Mouse (Mus musculus): ENCODE data around the gene Rnf39. TPM values are rescaled to one million over a fixed set of nuclear protein-coding genes. Genes with fewer than 3 reads are reported as not detected.

Gene Rnf39
- total and polyA plus RNA-seq, 2 experiments from 2014 or later = 2.5 to 4.2 TPM

DNA sequence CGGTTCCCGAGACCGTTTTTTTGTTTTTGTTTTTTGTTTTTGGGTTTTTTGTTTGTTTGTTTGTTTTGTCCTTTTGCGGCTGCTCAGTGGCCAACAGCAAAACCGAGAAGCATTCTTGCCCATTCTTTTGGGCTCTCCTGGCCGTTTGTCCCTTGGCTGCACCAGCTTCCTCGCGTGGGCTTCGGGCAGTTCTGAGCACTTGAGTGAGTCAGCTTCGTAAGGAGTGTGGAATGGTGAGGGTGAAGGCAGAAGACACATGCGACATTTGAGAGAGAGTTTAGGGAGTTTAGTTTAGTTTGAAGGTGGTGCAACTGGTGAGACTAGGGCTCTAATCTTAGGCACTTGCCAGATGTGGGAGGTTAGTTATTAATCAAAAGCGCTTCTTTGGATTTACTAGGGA is 16.2 kb downstream of the Rnf39 start:
- Histone ChIP-seq H3K27me3 (ENCODE audit: insufficient read depth, low read length) (no peaks in the 10 kb centered on the region), H3K27ac (peak overlapping the region; percentile 82), H3K36me3 (ENCODE audit: insufficient read depth, low read length) (peaks cover 5% of the 10 kb centered on the region; the same call in 1 of the 2 replicates), H3K4me1 (ENCODE audit: insufficient read depth, low read length) (peaks cover 5% of the 10 kb centered on the region; the same call in 1 of the 2 replicates), H3K4me3 (ENCODE audit: low read length) (peak overlapping the region; percentile 67), H3K9ac (replicated peaks; ENCODE audit: low read length) (peak overlapping the region; percentile 74), H3K4me2 (ENCODE audit: low read depth, low read length) (peak overlapping the region; percentile 88), H3K9me3 (ENCODE audit: low read length) (no peaks in the 10 kb centered on the region)
- TF ChIP-seq CTCF (IDR thresholded peaks at IDR 0.05; ENCODE audit: low read depth) = no peak
- WGBS = 8% methylated on average over 12 of the region's 12 CpGs
- DNase-seq (ENCODE audit: low spot score) (no peak), ATAC-seq (0 out of 2 replicates have a peak, but pooled peaks have one; percentile 8)

DNA sequence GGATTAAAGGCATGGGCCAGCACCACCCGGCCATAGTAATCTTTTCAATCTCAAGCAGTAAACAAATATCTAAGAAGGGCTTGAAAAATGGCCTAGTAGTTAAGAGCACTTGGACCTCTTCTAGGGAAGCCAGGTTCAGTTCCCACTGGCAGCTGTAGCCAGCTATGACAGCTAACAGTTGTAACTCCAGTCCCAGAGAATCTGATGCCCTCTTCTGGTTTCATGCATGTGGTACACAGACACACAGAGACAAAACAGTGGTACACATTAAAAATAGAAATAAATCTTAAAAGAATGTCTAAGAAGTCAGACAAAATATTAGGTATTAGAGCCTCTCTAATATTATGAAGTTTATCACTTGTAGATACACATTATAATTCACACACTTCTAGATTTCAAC is 18.4 kb downstream of the Rnf39 start:
- H3K9ac ChIP-seq (replicated peaks; ENCODE audit: low read length) = no peak overlapping the region
- no peaks in the 10 kb centered on the region for H3K27me3 ChIP-seq (ENCODE audit: insufficient read depth, low read length)
- no peak overlapping the region for H3K27ac ChIP-seq
- peak; percentile 30; the same call in 1 of the 2 replicates for TF ChIP-seq CTCF (IDR thresholded peaks at IDR 0.05; ENCODE audit: low read depth)
- ATAC-seq (no peak), DNase-seq (ENCODE audit: low spot score) (no peak)
- WGBS = 76% methylated on average over 1 of the region's 1 CpGs
- no peak overlapping the region for H3K4me3 ChIP-seq (ENCODE audit: low read length)
- H3K4me1 ChIP-seq (ENCODE audit: insufficient read depth, low read length) = peaks cover 5% of the 10 kb centered on the region; the same call in 1 of the 2 replicates
- no peak overlapping the region for H3K4me2 ChIP-seq (ENCODE audit: low read depth, low read length)
- peaks cover 5% of the 10 kb centered on the region; the same call in 1 of the 2 replicates for H3K36me3 ChIP-seq (ENCODE audit: insufficient read depth, low read length)
- no peaks in the 10 kb centered on the region for H3K9me3 ChIP-seq (ENCODE audit: low read length)

DNA sequence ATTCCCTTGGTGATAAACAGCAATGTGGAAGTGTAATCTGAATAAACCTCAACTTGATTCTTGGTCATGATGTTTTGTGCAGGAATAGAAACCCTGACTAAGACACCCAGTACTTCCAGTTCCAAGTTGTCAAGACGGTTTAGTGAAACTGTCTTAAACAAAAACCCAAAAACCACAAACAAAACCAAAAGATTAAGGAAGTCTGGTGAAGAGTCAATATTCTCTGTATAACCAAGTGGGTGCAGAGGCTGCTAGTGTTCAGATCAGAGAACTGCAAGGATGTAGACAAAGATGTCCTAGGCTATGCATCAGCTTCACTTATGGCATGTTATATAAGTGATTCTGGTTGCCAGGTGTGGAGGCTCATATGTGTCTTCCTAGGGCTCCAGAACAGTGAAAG is 24.2 kb downstream of the Rnf39 start:
- Histone ChIP-seq H3K4me2 (ENCODE audit: low read depth, low read length) (no peak overlapping the region), H3K9ac (replicated peaks; ENCODE audit: low read length) (no peak overlapping the region), H3K27me3 (ENCODE audit: insufficient read depth, low read length) (no peaks in the 10 kb centered on the region), H3K9me3 (ENCODE audit: low read length) (no peaks in the 10 kb centered on the region), H3K36me3 (ENCODE audit: insufficient read depth, low read length) (no peaks in the 10 kb centered on the region), H3K4me1 (ENCODE audit: insufficient read depth, low read length) (no peaks in the 10 kb centered on the region), H3K27ac (no peak overlapping the region), H3K4me3 (ENCODE audit: low read length) (no peak overlapping the region)
- 93% methylated on average over 1 of the region's 1 CpGs for WGBS
- no peak for TF ChIP-seq CTCF (IDR thresholded peaks at IDR 0.05; ENCODE audit: low read depth)
- ATAC-seq = no peak
- no peak for DNase-seq (ENCODE audit: low spot score)

DNA sequence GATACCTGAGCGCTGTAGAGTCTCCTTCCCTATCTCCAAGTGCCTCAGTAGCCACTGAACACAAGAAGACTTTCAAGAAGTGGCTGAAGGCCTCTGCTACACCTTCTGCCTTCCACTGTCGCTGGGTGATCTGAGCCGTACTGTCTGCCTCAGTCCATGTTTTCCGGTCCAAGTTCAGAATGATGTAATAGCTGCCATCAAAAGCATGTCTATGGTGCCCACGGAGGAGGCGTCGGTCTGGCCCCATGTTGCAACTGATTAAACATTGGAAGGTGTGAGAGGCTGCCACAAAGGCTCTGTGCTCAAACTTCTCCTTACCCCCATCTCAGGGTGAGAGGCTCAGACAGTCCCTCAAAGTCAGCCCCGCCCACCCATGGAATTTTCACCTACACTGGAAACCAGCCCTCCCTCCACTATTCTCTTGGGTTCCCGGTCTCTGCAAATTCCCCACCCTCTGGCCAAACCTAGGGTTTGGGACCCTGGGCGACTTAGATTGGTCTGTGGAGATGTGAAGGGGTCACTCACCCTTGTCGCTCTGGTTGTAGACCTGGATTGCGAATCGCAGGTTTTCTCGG is 27.7 kb downstream of the Rnf39 start:
- no peaks in the 10 kb centered on the region for H3K4me1 ChIP-seq (ENCODE audit: insufficient read depth, low read length)
- no peaks in the 10 kb centered on the region for H3K36me3 ChIP-seq (ENCODE audit: insufficient read depth, low read length)
- WGBS = 86% methylated on average over 14 of the region's 14 CpGs
- H3K9ac ChIP-seq (replicated peaks; ENCODE audit: low read length) = no peak overlapping the region
- no peaks in the 10 kb centered on the region for H3K27me3 ChIP-seq (ENCODE audit: insufficient read depth, low read length)
- ATAC-seq = no peak
- H3K27ac ChIP-seq = no peak overlapping the region
- no peak overlapping the region for H3K4me3 ChIP-seq (ENCODE audit: low read length)
- H3K4me2 ChIP-seq (ENCODE audit: low read depth, low read length) = no peak overlapping the region
- no peak for DNase-seq (ENCODE audit: low spot score)
- no peaks in the 10 kb centered on the region for H3K9me3 ChIP-seq (ENCODE audit: low read length)
- TF ChIP-seq CTCF (IDR thresholded peaks at IDR 0.05; ENCODE audit: low read depth) = no peak

DNA sequence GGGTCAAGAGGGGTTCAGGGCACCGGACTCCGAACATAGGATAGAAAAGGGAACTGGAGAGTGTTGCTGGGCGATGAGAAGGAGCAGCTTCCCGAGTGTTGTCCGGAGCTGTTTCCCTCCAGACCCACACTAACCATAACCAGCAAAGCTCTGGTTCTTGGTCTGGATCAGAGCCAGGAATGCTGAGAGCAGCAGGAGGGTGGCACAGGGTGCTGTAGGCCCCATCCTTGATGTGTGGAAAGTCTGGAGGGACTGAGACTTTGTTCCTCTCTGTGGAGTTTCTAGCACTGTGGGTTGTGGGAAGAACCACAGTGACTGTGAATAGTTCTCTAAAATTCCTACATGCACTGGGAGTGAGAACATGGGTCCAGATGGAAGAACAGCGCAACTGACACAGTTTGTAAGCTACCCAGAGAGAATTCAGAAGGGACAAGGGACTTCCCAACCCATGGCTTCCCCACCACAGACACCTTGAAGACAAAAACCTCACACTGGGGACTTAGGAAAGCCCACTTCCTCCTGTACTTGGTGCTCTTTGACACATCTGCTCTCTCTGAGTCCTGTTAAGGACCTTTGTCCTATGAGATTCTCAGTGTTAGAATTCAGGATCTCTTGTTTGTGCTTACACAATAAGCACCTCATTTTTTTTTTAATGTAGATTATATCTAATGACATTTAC is 28.6 kb downstream of the Rnf39 start:
- ATAC-seq (no peak), DNase-seq (ENCODE audit: low spot score) (no peak)
- no peak overlapping the region for H3K4me2 ChIP-seq (ENCODE audit: low read depth, low read length)
- no peak overlapping the region for H3K4me3 ChIP-seq (ENCODE audit: low read length)
- H3K9ac ChIP-seq (replicated peaks; ENCODE audit: low read length) = no peak overlapping the region
- no peaks in the 10 kb centered on the region for H3K9me3 ChIP-seq (ENCODE audit: low read length)
- H3K36me3 ChIP-seq (ENCODE audit: insufficient read depth, low read length) = no peaks in the 10 kb centered on the region
- WGBS = 85% methylated on average over 6 of the region's 6 CpGs
- H3K4me1 ChIP-seq (ENCODE audit: insufficient read depth, low read length) = no peaks in the 10 kb centered on the region
- H3K27me3 ChIP-seq (ENCODE audit: insufficient read depth, low read length) = no peaks in the 10 kb centered on the region
- TF ChIP-seq CTCF (IDR thresholded peaks at IDR 0.05; ENCODE audit: low read depth) = no peak
- H3K27ac ChIP-seq = no peak overlapping the region

DNA sequence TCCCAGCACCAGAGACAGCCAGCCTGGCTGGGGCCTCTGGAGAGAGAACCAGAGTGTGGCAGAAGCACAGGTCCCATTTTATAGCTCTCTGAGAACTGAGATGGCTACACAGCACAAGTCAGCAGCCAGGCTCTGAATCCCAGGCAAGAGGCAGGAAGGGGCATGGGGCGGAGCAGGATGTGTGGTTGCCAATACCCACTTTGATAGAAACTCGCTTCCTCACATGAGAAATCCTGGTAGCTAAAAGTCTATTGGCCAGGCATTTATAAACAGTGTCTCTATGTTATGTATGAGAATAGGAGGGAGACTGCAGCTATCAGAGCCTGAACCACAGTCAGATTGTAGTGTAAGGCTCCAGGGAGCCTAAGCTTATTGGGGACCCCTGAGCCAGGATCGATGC is 30.1 kb downstream of the Rnf39 start:
- H3K36me3 ChIP-seq (ENCODE audit: insufficient read depth, low read length) = no peaks in the 10 kb centered on the region
- DNase-seq (ENCODE audit: low spot score) = no peak
- H3K9ac ChIP-seq (replicated peaks; ENCODE audit: low read length) = no peak overlapping the region
- H3K9me3 ChIP-seq (ENCODE audit: low read length) = no peaks in the 10 kb centered on the region
- no peak overlapping the region for H3K4me3 ChIP-seq (ENCODE audit: low read length)
- H3K27me3 ChIP-seq (ENCODE audit: insufficient read depth, low read length) = no peaks in the 10 kb centered on the region
- no peak overlapping the region for H3K27ac ChIP-seq
- 85% methylated on average over 3 of the region's 3 CpGs for WGBS
- no peak for ATAC-seq
- no peaks in the 10 kb centered on the region for H3K4me1 ChIP-seq (ENCODE audit: insufficient read depth, low read length)
- no peak overlapping the region for H3K4me2 ChIP-seq (ENCODE audit: low read depth, low read length)
- no peak for TF ChIP-seq CTCF (IDR thresholded peaks at IDR 0.05; ENCODE audit: low read depth)

DNA sequence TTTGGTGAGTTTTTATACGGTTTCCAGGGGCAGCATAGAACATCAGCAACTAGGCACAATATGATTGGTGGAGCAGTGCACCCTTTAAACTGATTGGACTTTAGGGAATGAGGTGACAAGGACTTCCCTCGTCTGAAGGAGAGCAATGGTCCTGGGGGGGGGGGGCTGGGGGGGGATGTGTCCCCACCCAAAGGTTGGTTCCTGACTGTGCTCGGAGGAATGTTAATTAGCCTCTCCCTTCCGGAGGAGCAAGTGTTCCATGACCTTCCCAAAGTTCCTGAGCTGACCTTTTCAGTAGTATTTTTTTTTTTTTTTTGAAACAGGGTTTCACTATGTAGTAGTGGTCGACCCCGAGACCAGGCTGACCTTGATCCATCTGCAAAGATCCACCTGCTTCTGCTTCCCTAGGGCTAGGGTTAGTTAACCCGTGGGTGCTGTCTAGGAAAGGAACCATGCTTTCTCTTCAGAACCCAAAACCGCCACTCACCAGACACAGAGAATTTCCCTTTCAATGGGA is 30.6 kb downstream of the Rnf39 start:
- 71% methylated on average over 8 of the region's 8 CpGs for WGBS
- H3K27me3 ChIP-seq (ENCODE audit: insufficient read depth, low read length) = no peaks in the 10 kb centered on the region
- no peak for TF ChIP-seq CTCF (IDR thresholded peaks at IDR 0.05; ENCODE audit: low read depth)

More for the DNA sequence above, 30.6 kb downstream of the Rnf39 start:
- ATAC-seq (no peak), DNase-seq (ENCODE audit: low spot score) (no peak)
- Histone ChIP-seq H3K4me2 (ENCODE audit: low read depth, low read length) (no peak overlapping the region), H3K9ac (replicated peaks; ENCODE audit: low read length) (no peak overlapping the region), H3K36me3 (ENCODE audit: insufficient read depth, low read length) (no peaks in the 10 kb centered on the region), H3K27ac (no peak overlapping the region), H3K4me3 (ENCODE audit: low read length) (no peak overlapping the region), H3K9me3 (ENCODE audit: low read length) (no peaks in the 10 kb centered on the region), H3K4me1 (ENCODE audit: insufficient read depth, low read length) (no peaks in the 10 kb centered on the region)

Measured in hindbrain, postnatal 0 days (tissue).